Mouse (Mus musculus): ENCODE results near the gene Tmem202. TPM values are rescaled to one million over a fixed set of nuclear protein-coding genes. Genes with fewer than 3 reads are reported as not detected.
A peak's percentile ranks its signal among the peaks of the same experiment; 100 is the strongest.

The Tmem202 gene
- total and polyA plus RNA-seq, 3 experiments = 0.20 to 0.64 TPM; not detected in 1

GRCm38 (mm10) chr9:59567111-59567510 lies 27.5 kb upstream of the Tmem202 start:
- Histone ChIP-seq H3K4me1 (ENCODE audit: control insufficient read depth in 1 of 2, insufficient read depth in 2 of 2) (peaks cover 3 to 15% of the 10 kb centered on the region in 2 experiments; a peak in 3 of 4 replicates), H3K4me2 (ENCODE audit: insufficient read depth, low read depth, poor library complexity, severe bottlenecking) (no peak overlapping the region), H3K27ac (ENCODE audit: insufficient read depth, low read depth) (no peak overlapping the region), H3K36me3 (replicated peaks in 1 of 2; ENCODE audit: control insufficient read depth in 1 of 2, insufficient read depth in 1 of 2, low read length in 1 of 2) (peaks cover 29 to 34% of the 10 kb centered on the region in 2 experiments), H3K4me3 (replicated peaks in 1 of 3; ENCODE audit: low read depth in 2 of 3, low read length in 2 of 3, poor library complexity in 1 of 3) (no peak overlapping the region), H3K27me3 (replicated peaks) (no peaks in the 10 kb centered on the region), H3K9me3 (replicated peaks; ENCODE audit: low read length) (no peaks in the 10 kb centered on the region), H3K79me2 (replicated peaks; ENCODE audit: control insufficient read depth, extremely low read depth, insufficient read depth, poor library complexity, severe bottlenecking) (no peaks in the 10 kb centered on the region), H3K9ac (ENCODE audit: insufficient read depth, low read depth) (no peak overlapping the region)
- TF ChIP-seq NELFE (IDR thresholded peaks at IDR 0.05; ENCODE audit: low read depth, low read length) (peak; percentile 37; the same call in 1 of the 2 replicates), MAFK (IDR thresholded peaks at IDR 0.05; ENCODE audit: insufficient replicate concordance, low read length) (no peak), CHD1 (IDR thresholded peaks at IDR 0.05; ENCODE audit: low read depth, low read length) (no peak), ETS1 (conservative IDR thresholded peaks at IDR 0.05; ENCODE audit: low read depth, low read length) (no peak), ZKSCAN1 (IDR thresholded peaks at IDR 0.05; ENCODE audit: borderline replicate concordance, low read depth, low read length) (no peak), MYC (IDR thresholded peaks at IDR 0.05; ENCODE audit: low read depth, low read length) (peak; percentile 47; the same call in 1 of the 2 replicates), PAX5 (IDR thresholded peaks at IDR 0.05; ENCODE audit: low read length) (no peak), MAZ (IDR thresholded peaks at IDR 0.05; ENCODE audit: low read depth, low read length) (peak; percentile 28; the same call in 1 of the 2 replicates), JUN (IDR thresholded peaks at IDR 0.05; ENCODE audit: insufficient read depth, low read depth, low read length) (no peak), RCOR1 (conservative IDR thresholded peaks at IDR 0.05; ENCODE audit: low read depth, low read length) (no peak), MAX (IDR thresholded peaks at IDR 0.05; ENCODE audit: low read length) (no peak), TBP (conservative IDR thresholded peaks at IDR 0.05; ENCODE audit: low read depth, low read length) (no peak), IRF4 (IDR thresholded peaks at IDR 0.05; ENCODE audit: low read depth, low read length) (peak; percentile 23; the same call in 1 of the 2 replicates), RAD21 (IDR thresholded peaks at IDR 0.05; ENCODE audit: low read depth, low read length) (peak; percentile 70), SMC3 (IDR thresholded peaks at IDR 0.05; ENCODE audit: low read depth, low read length) (peak; percentile 83), ELF1 (IDR thresholded peaks at IDR 0.05; ENCODE audit: low read depth, low read length) (peak; percentile 73), MXI1 (IDR thresholded peaks at IDR 0.05; ENCODE audit: low read depth, low read length) (no peak), EP300 (IDR thresholded peaks at IDR 0.05; ENCODE audit: low read length) (peak; percentile 15; the same call in 1 of the 2 replicates), NRF1 (IDR thresholded peaks at IDR 0.05; ENCODE audit: low read depth, low read length) (no peak), JUND (conservative IDR thresholded peaks at IDR 0.05; ENCODE audit: low read depth, low read length) (no peak), CTCF (conservative IDR thresholded peaks at IDR 0.05 in 1 of 2, IDR thresholded peaks at IDR 0.05 in 1 of 2; ENCODE audit: low read depth in 2 of 2, low read length in 2 of 2) (peak; percentile 39 to 92; a peak in 3 of 4 replicates), TCF12 (IDR thresholded peaks at IDR 0.05; ENCODE audit: low read depth, low read length) (peak; percentile 30; the same call in 1 of the 2 replicates)
- in situ Hi-C loops (cut with MboI; ENCODE audit: low pct_ligation_motif_present, low pct_unique_long_range_greater_than_20kb, low sequenced_read_pairs) = no loop called here
- dilution Hi-C loops (cut with MboI; ENCODE audit: extremely low pct_ligation_motif_present, extremely low pct_unique_long_range_greater_than_20kb, low sequenced_read_pairs) = no loop called here
- peak; percentile 82 for DNase-seq (ENCODE audit: extremely low read depth)
